Mouse (Mus musculus): ENCODE data around the gene Tmem178. TPM values are rescaled to one million over a fixed set of nuclear protein-coding genes. Genes with fewer than 3 reads are reported as not detected.
"Not testable (repeated sequence)": the region's sequence is repeated elsewhere in the genome, so short reads cannot be mapped to it uniquely, and the experiment has no call there.

Gene Tmem178
- total and polyA plus RNA-seq, 2 experiments = 0.28 to 0.49 TPM

GRCm38 (mm10) chr17:80935807-80936519, 8.5 kb upstream of the Tmem178 start:
- no peaks in the 10 kb centered on the region; the same call in 1 of the 2 replicates for H3K4me1 ChIP-seq (ENCODE audit: control insufficient read depth, insufficient read depth, low read length)
- no peak overlapping the region for H3K27ac ChIP-seq (replicated peaks; ENCODE audit: insufficient read depth, low read depth, low read length)
- no peak overlapping the region for H3K9ac ChIP-seq (ENCODE audit: low read depth, low read length)
- H3K79me2 ChIP-seq (ENCODE audit: control insufficient read depth, insufficient read depth, low read length) = no peaks in the 10 kb centered on the region
- H3K36me3 ChIP-seq (ENCODE audit: control insufficient read depth, insufficient read depth, low read length) = no peaks in the 10 kb centered on the region
- no peak for TF ChIP-seq CTCF (IDR thresholded peaks at IDR 0.05; ENCODE audit: low read depth, low read length)
- no peak for TF ChIP-seq POLR2A (IDR thresholded peaks at IDR 0.05; ENCODE audit: extremely low read depth, insufficient read depth, low read length)
- no peaks in the 10 kb centered on the region for H3K27me3 ChIP-seq (ENCODE audit: control insufficient read depth, insufficient read depth, low read length)
- no peak overlapping the region for H3K4me3 ChIP-seq (ENCODE audit: insufficient read depth, low read depth, low read length)
- 77% methylated on average over 10 of the region's 10 CpGs for WGBS
- DNase-seq (ENCODE audit: extremely low read depth, low read depth, low spot score) = no peak

- DNase-seq (ENCODE audit: extremely low read depth, low read depth, low spot score) = no peak
- TF ChIP-seq CTCF (IDR thresholded peaks at IDR 0.05; ENCODE audit: low read depth, low read length) (no peak), POLR2A (IDR thresholded peaks at IDR 0.05; ENCODE audit: extremely low read depth, insufficient read depth, low read length) (no peak)
- H3K4me3 ChIP-seq (ENCODE audit: insufficient read depth, low read depth, low read length) = no peak overlapping the region
- no peaks in the 10 kb centered on the region for H3K36me3 ChIP-seq (ENCODE audit: control insufficient read depth, insufficient read depth, low read length)
- WGBS = 71% methylated on average over 5 of the region's 5 CpGs
- H3K4me1 ChIP-seq (ENCODE audit: control insufficient read depth, insufficient read depth, low read length) = no peaks in the 10 kb centered on the region; the same call in 1 of the 2 replicates
- H3K79me2 ChIP-seq (ENCODE audit: control insufficient read depth, insufficient read depth, low read length) = no peaks in the 10 kb centered on the region
- H3K27me3 ChIP-seq (ENCODE audit: control insufficient read depth, insufficient read depth, low read length) = no peaks in the 10 kb centered on the region
- no peak overlapping the region for H3K27ac ChIP-seq (replicated peaks; ENCODE audit: insufficient read depth, low read depth, low read length)
- no peak overlapping the region for H3K9ac ChIP-seq (ENCODE audit: low read depth, low read length)
Observed at GRCm38 (mm10) chr17:80936521-80936920, 7.9 kb upstream of the Tmem178 start.

DNA sequence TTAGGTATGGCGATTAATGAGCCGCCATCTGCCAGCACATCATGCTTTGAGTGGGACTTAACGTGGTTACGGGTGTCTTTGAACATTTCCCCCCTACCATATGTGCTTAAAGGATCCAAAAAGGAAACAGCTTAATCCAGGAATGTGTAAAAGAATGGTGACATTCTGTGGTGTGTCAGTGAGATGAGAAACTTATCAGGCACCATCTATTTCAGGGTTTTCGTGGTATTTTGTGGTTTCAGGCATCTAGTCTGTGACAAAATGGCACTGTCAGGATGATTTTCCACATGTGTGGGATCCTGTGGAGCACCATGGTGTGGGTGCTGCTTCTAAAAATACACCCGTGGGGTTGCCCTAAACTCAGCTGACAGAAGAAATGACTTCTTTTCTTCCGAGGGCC, 4.6 kb upstream of the Tmem178 start:
- Histone ChIP-seq H3K9ac (ENCODE audit: low read depth, low read length) (no peak overlapping the region), H3K4me1 (ENCODE audit: control insufficient read depth, insufficient read depth, low read length) (no peaks in the 10 kb centered on the region), H3K79me2 (ENCODE audit: control insufficient read depth, insufficient read depth, low read length) (no peaks in the 10 kb centered on the region), H3K27me3 (ENCODE audit: control insufficient read depth, insufficient read depth, low read length) (peaks cover 14% of the 10 kb centered on the region), H3K27ac (replicated peaks; ENCODE audit: insufficient read depth, low read depth, low read length) (no peak overlapping the region), H3K4me3 (ENCODE audit: insufficient read depth, low read depth, low read length) (no peak overlapping the region), H3K36me3 (ENCODE audit: control insufficient read depth, insufficient read depth, low read length) (no peaks in the 10 kb centered on the region)
- WGBS = 93% methylated on average over 7 of the region's 7 CpGs
- TF ChIP-seq CTCF (IDR thresholded peaks at IDR 0.05; ENCODE audit: low read depth, low read length) = no peak
- no peak for TF ChIP-seq POLR2A (IDR thresholded peaks at IDR 0.05; ENCODE audit: extremely low read depth, insufficient read depth, low read length)
- DNase-seq (ENCODE audit: extremely low read depth, low read depth, low spot score) = no peak

DNA sequence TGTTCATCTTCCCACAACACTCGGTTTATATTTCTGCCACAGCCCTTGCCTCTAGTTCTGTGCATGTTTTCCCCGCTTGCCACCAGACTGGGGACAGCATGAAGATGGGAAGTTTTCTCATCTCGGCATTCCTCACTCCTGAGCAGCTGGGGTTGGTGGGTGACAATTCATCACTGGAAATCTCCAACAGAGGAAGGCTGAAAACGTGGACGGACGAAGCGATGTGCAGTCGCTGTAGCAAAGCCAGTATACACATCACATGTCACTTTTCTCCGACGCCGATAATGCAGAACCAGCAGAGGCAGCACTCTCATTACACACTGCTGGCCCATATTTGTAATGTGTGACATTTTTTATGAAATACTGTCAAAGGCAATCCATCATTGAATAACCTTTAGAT, 2.6 kb upstream of the Tmem178 start:
- 74% methylated on average over 11 of the region's 11 CpGs for WGBS
- TF ChIP-seq POLR2A (IDR thresholded peaks at IDR 0.05; ENCODE audit: extremely low read depth, insufficient read depth, low read length) (no peak), CTCF (IDR thresholded peaks at IDR 0.05; ENCODE audit: low read depth, low read length) (no peak)

GRCm38 (mm10) chr17:80943835-80944529, 450 bp upstream of the Tmem178 start:
- peak overlapping the region; percentile 48 for H3K9ac ChIP-seq (ENCODE audit: low read depth, low read length)
- WGBS = 6% methylated on average over 21 of the region's 26 CpGs
- no peak for TF ChIP-seq CTCF (IDR thresholded peaks at IDR 0.05; ENCODE audit: low read depth, low read length)
- no peak for TF ChIP-seq POLR2A (IDR thresholded peaks at IDR 0.05; ENCODE audit: extremely low read depth, insufficient read depth, low read length)
- no peak overlapping the region for H3K27ac ChIP-seq (replicated peaks; ENCODE audit: insufficient read depth, low read depth, low read length)
- H3K4me3 ChIP-seq (ENCODE audit: insufficient read depth, low read depth, low read length) = peak overlapping the region; percentile 46; the same call in 1 of the 2 replicates
- no peaks in the 10 kb centered on the region for H3K79me2 ChIP-seq (ENCODE audit: control insufficient read depth, insufficient read depth, low read length)
- no peaks in the 10 kb centered on the region for H3K4me1 ChIP-seq (ENCODE audit: control insufficient read depth, insufficient read depth, low read length)
- H3K27me3 ChIP-seq (ENCODE audit: control insufficient read depth, insufficient read depth, low read length) = peaks cover 16% of the 10 kb centered on the region
- H3K36me3 ChIP-seq (ENCODE audit: control insufficient read depth, insufficient read depth, low read length) = no peaks in the 10 kb centered on the region
- DNase-seq (ENCODE audit: extremely low read depth, low read depth, low spot score) = no peak

More for the DNA sequence above, 2.6 kb upstream of the Tmem178 start:
- no peaks in the 10 kb centered on the region for H3K4me1 ChIP-seq (ENCODE audit: control insufficient read depth, insufficient read depth, low read length)
- no peak for DNase-seq (ENCODE audit: extremely low read depth, low read depth, low spot score)
- no peak overlapping the region for H3K9ac ChIP-seq (ENCODE audit: low read depth, low read length)
- H3K36me3 ChIP-seq (ENCODE audit: control insufficient read depth, insufficient read depth, low read length) = no peaks in the 10 kb centered on the region
- H3K27ac ChIP-seq (replicated peaks; ENCODE audit: insufficient read depth, low read depth, low read length) = no peak overlapping the region
- no peaks in the 10 kb centered on the region for H3K79me2 ChIP-seq (ENCODE audit: control insufficient read depth, insufficient read depth, low read length)
- no peak overlapping the region for H3K4me3 ChIP-seq (ENCODE audit: insufficient read depth, low read depth, low read length)
- H3K27me3 ChIP-seq (ENCODE audit: control insufficient read depth, insufficient read depth, low read length) = peaks cover 16% of the 10 kb centered on the region

DNA sequence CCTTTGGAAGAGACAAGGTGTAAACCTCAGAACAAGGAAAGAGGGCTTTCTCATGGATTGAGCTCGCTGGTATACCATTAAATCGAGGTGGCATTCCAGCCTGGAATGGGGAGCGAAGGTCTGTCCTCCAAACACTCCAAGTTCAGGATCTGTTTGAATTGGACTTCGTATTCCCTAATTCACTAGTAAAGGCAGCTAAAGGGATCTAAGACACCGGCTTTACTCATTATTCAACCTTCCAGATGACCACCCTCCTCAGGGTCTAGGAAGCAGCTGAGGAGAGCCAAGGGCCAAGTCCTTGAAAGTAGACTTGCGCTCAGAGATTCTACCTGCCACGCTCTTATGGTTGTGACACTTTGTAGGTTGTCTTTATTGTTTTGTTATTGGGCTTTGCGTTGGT, 1.1 kb downstream of the Tmem178 start:
- H3K79me2 ChIP-seq (ENCODE audit: control insufficient read depth, insufficient read depth, low read length); H3K36me3 ChIP-seq (ENCODE audit: control insufficient read depth, insufficient read depth, low read length); DNase-seq (ENCODE audit: extremely low read depth, low read depth, low spot score); H3K27ac ChIP-seq (replicated peaks; ENCODE audit: insufficient read depth, low read depth, low read length); H3K4me3 ChIP-seq (ENCODE audit: insufficient read depth, low read depth, low read length); H3K4me1 ChIP-seq (ENCODE audit: control insufficient read depth, insufficient read depth, low read length); H3K9ac ChIP-seq (ENCODE audit: low read depth, low read length): not testable (repeated sequence)
- H3K27me3 ChIP-seq (ENCODE audit: control insufficient read depth, insufficient read depth, low read length) = peaks cover 16% of the 10 kb centered on the region
- 54% methylated on average over 8 of the region's 8 CpGs for WGBS
